Mouse (Mus musculus): ENCODE data around the gene Ano8. TPM values are rescaled to one million over a fixed set of nuclear protein-coding genes. Genes with fewer than 3 reads are reported as not detected.
A peak's percentile ranks its signal among the peaks of the same experiment; 100 is the strongest.

Gene Ano8
- polyA plus RNA-seq, 1 experiment from 2014 or later = 6.8 TPM

GRCm38 (mm10) chr8:71468001-71468400 lies 17.8 kb downstream of the Ano8 start:
- Histone ChIP-seq H3K4me1 (peaks cover 43% of the 10 kb centered on the region), H3K27me3 (replicated peaks) (no peaks in the 10 kb centered on the region), H3K36me3 (peaks cover 22% of the 10 kb centered on the region), H3K9me3 (replicated peaks) (no peaks in the 10 kb centered on the region), H3K4me3 (replicated peaks) (no peak overlapping the region; the same call in 1 of the 2 replicates), H3K27ac (replicated peaks) (no peak overlapping the region), H3K4me2 (no peak overlapping the region), H3K9ac (replicated peaks) (no peak overlapping the region)
- WGBS = 82% methylated on average over 1 of the region's 1 CpGs
- ATAC-seq (ENCODE audit: low FRiP score) = no peak

- H3K9ac ChIP-seq (replicated peaks) = no peak overlapping the region
- WGBS = 99% methylated on average over 2 of the region's 2 CpGs
- H3K4me3 ChIP-seq (replicated peaks) = no peak overlapping the region
- H3K4me1 ChIP-seq = peaks cover 51% of the 10 kb centered on the region
- no peaks in the 10 kb centered on the region for H3K9me3 ChIP-seq (replicated peaks)
- peaks cover 14% of the 10 kb centered on the region for H3K36me3 ChIP-seq
- H3K27ac ChIP-seq (replicated peaks) = no peak overlapping the region
- no peak for ATAC-seq (ENCODE audit: low FRiP score)
- H3K4me2 ChIP-seq = no peak overlapping the region
- no peaks in the 10 kb centered on the region for H3K27me3 ChIP-seq (replicated peaks)
Measured at GRCm38 (mm10) chr8:71467201-71467600, 18.6 kb downstream of the Ano8 start.

- H3K36me3 ChIP-seq = peaks cover 8% of the 10 kb centered on the region
- H3K4me3 ChIP-seq (replicated peaks) = no peak overlapping the region
- H3K9ac ChIP-seq (replicated peaks) = no peak overlapping the region
- no peak overlapping the region for H3K27ac ChIP-seq (replicated peaks)
- no peaks in the 10 kb centered on the region for H3K9me3 ChIP-seq (replicated peaks)
- H3K27me3 ChIP-seq (replicated peaks) = no peaks in the 10 kb centered on the region
- H3K4me2 ChIP-seq = peak overlapping the region; percentile 95; the same call in 1 of the 2 replicates
- 97% methylated on average over 5 of the region's 5 CpGs for WGBS
- H3K4me1 ChIP-seq = peaks cover 61% of the 10 kb centered on the region
- no peak for ATAC-seq (ENCODE audit: low FRiP score)
Measured at GRCm38 (mm10) chr8:71466198-71466597, 19.6 kb downstream of the Ano8 start.

GRCm38 (mm10) chr8:71465733-71466132 lies 20.0 kb downstream of the Ano8 start:
- Histone ChIP-seq H3K4me3 (replicated peaks) (peak overlapping the region; percentile 93), H3K27ac (replicated peaks) (no peak overlapping the region), H3K36me3 (peaks cover 8% of the 10 kb centered on the region), H3K9ac (replicated peaks) (peak overlapping the region; percentile 57), H3K9me3 (replicated peaks) (no peaks in the 10 kb centered on the region), H3K4me1 (peaks cover 61% of the 10 kb centered on the region), H3K27me3 (replicated peaks) (no peaks in the 10 kb centered on the region), H3K4me2 (peak overlapping the region; percentile 95)
- 86% methylated on average over 8 of the region's 8 CpGs for WGBS
- ATAC-seq (ENCODE audit: low FRiP score) = no peak

GRCm38 (mm10) chr8:71464513-71465500 lies 21.0 kb downstream of the Ano8 start, which contains the start of gene Mrpl34:
Mrpl34 (plus strand) TSS chr8:71464959.
- ATAC-seq (ENCODE audit: low FRiP score) = peak; percentile 70
- H3K4me2 ChIP-seq = peak within 1 kb of the TSS; percentile 95
- H3K4me3 ChIP-seq (replicated peaks) = peak within 1 kb of the TSS; percentile 93
- H3K36me3 ChIP-seq = peaks cover 13% of the 10 kb centered on the region
- peak within 1 kb of the TSS; percentile 92 for H3K9ac ChIP-seq (replicated peaks)
- no peaks in the 10 kb centered on the region for H3K27me3 ChIP-seq (replicated peaks)
- no peaks in the 10 kb centered on the region for H3K9me3 ChIP-seq (replicated peaks)
- under 1% methylated on average over 59 of the region's 59 CpGs for WGBS
- peak within 1 kb of the TSS; percentile 87 for H3K27ac ChIP-seq (replicated peaks)
- peaks cover 58% of the 10 kb centered on the region for H3K4me1 ChIP-seq

- under 1% methylated on average over 55 of the region's 55 CpGs for WGBS
- H3K4me1 ChIP-seq = peaks cover 65% of the 10 kb centered on the region
- H3K9me3 ChIP-seq (replicated peaks) = no peaks in the 10 kb centered on the region
Measured at GRCm38 (mm10) chr8:71463188-71464033, 22.4 kb downstream of the Ano8 start, which contains the start of gene Abhd8. Abhd8 (minus strand) TSS chr8:71463655.

GRCm38 (mm10) chr8:71462786-71463185 lies 23.0 kb downstream of the Ano8 start:
- Histone ChIP-seq H3K9me3 (replicated peaks) (no peaks in the 10 kb centered on the region), H3K4me2 (peak overlapping the region; percentile 95), H3K27me3 (replicated peaks) (no peaks in the 10 kb centered on the region), H3K27ac (replicated peaks) (peak overlapping the region; percentile 87), H3K36me3 (peaks cover 33% of the 10 kb centered on the region), H3K9ac (replicated peaks) (peak overlapping the region; percentile 92), H3K4me3 (replicated peaks) (peak overlapping the region; percentile 93), H3K4me1 (peaks cover 65% of the 10 kb centered on the region)
- peak; percentile 2; the same call in 1 of the 2 replicates for ATAC-seq (ENCODE audit: low FRiP score)
- 5% methylated on average over 16 of the region's 16 CpGs for WGBS

More at GRCm38 (mm10) chr8:71463188-71464033, 22.4 kb downstream of the Ano8 start, which contains the start of gene Abhd8:
- peak; percentile 82 for ATAC-seq (ENCODE audit: low FRiP score)
- peak within 1 kb of the TSS; percentile 92 for H3K9ac ChIP-seq (replicated peaks)
- no peaks in the 10 kb centered on the region for H3K27me3 ChIP-seq (replicated peaks)
- H3K27ac ChIP-seq (replicated peaks) = peak within 1 kb of the TSS; percentile 87
- H3K36me3 ChIP-seq = peaks cover 27% of the 10 kb centered on the region
- H3K4me3 ChIP-seq (replicated peaks) = peak within 1 kb of the TSS; percentile 93
- peak within 1 kb of the TSS; percentile 95 for H3K4me2 ChIP-seq

GRCm38 (mm10) chr8:71462191-71462590 lies 23.6 kb downstream of the Ano8 start:
- no peak for ATAC-seq (ENCODE audit: low FRiP score)
- Histone ChIP-seq H3K9me3 (replicated peaks) (no peaks in the 10 kb centered on the region), H3K27ac (replicated peaks) (no peak overlapping the region; the same call in 1 of the 2 replicates), H3K36me3 (peaks cover 39% of the 10 kb centered on the region), H3K9ac (replicated peaks) (peak overlapping the region; percentile 92), H3K27me3 (replicated peaks) (no peaks in the 10 kb centered on the region), H3K4me3 (replicated peaks) (peak overlapping the region; percentile 93), H3K4me1 (peaks cover 65% of the 10 kb centered on the region), H3K4me2 (peak overlapping the region; percentile 95)
- 70% methylated on average over 4 of the region's 4 CpGs for WGBS

- peaks cover 65% of the 10 kb centered on the region for H3K4me1 ChIP-seq
- no peak overlapping the region for H3K4me3 ChIP-seq (replicated peaks)
- WGBS = 83% methylated on average over 47 of the region's 47 CpGs
Measured at GRCm38 (mm10) chr8:71461152-71461840, 24.5 kb downstream of the Ano8 start.

GRCm38 (mm10) chr8:71460716-71461115 lies 25.0 kb downstream of the Ano8 start:
- H3K4me1 ChIP-seq = peaks cover 59% of the 10 kb centered on the region
- H3K36me3 ChIP-seq = peaks cover 46% of the 10 kb centered on the region
- ATAC-seq (ENCODE audit: low FRiP score) = no peak
- no peak overlapping the region for H3K4me2 ChIP-seq
- no peaks in the 10 kb centered on the region for H3K9me3 ChIP-seq (replicated peaks)
- H3K27me3 ChIP-seq (replicated peaks) = no peaks in the 10 kb centered on the region
- H3K4me3 ChIP-seq (replicated peaks) = no peak overlapping the region
- no peak overlapping the region for H3K27ac ChIP-seq (replicated peaks)
- H3K9ac ChIP-seq (replicated peaks) = no peak overlapping the region
- 93% methylated on average over 6 of the region's 6 CpGs for WGBS

More at GRCm38 (mm10) chr8:71461152-71461840, 24.5 kb downstream of the Ano8 start:
- Histone ChIP-seq H3K27me3 (replicated peaks) (no peaks in the 10 kb centered on the region), H3K27ac (replicated peaks) (no peak overlapping the region), H3K36me3 (peaks cover 46% of the 10 kb centered on the region), H3K4me2 (peak overlapping the region; percentile 95), H3K9me3 (replicated peaks) (no peaks in the 10 kb centered on the region), H3K9ac (replicated peaks) (no peak overlapping the region)
- no peak for ATAC-seq (ENCODE audit: low FRiP score)
